Mouse (Mus musculus): ENCODE measurements around the gene Uspl1.

Uspl1 gene

DNA sequence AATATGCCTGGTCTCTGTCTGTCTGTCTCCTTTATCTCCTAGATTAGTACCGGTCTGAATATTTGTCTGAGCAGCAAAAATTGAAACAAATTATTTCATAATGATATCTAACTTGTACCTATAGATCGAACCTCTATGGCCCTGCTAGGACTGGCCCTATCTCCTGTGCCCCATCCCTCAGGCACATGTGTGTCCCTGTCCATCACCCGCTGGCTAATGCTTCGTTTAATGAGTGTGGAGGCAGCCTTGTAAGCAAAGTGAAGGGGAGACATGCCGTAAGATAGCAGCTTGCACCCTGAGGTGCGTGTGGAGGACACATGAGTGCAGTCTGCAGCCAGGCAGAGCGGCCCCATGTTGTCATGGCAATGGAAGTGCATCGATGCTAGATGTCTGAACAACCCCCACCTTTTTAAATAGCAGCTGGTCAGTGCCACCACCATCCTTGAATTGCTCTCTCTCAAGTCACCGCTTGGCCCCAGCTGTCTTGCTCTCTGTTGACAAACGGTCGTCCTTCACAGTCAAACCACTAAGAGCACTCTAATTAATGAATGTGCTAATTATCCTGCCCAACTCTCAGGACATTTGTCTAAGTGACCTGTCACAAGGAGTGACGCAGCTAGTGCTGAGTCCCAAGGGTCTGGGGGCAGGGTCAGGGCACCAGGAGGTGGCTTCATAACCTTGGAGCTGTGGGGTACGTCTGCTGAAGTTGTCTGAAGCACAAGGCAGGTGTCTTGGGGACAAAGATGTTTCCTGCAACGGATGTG is 73.5 kb downstream of the Uspl1 start:
- DNase-seq (ENCODE audit: low spot score), result no peak

- peak; percentile 74 for DNase-seq (ENCODE audit: low spot score)
Measured at GRCm38 (mm10) chr5:149259093-149259492, 74.9 kb downstream of the Uspl1 start.

- no peak for DNase-seq (ENCODE audit: low spot score)
Measured at GRCm38 (mm10) chr5:149261449-149261848, 77.3 kb downstream of the Uspl1 start.

GRCm38 (mm10) chr5:149261866-149262265 is 77.7 kb downstream of the Uspl1 start:
- no peak for DNase-seq (ENCODE audit: low spot score)

DNA sequence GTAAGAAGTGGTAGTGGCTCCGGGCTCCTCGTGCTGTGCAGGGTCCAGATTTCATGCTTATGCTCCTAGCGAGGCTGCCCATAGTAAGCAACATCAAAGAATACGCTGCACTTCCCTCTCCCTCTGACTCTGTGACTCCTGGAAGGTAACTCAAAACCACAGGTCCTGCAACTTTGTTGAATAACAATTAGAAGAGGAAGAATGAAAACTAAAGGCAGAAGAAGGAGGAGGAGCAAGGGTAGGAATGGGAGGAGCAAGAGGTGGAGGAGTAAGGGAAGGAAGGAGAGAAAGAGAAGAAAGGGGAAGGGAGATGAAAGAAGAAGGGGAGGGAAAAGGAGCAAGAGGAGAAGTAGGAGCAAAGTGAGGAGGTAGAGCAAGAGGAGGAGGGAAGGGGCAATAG is 80.3 kb downstream of the Uspl1 start, which contains the start of gene Alox5ap:
Gene Alox5ap, plus strand, starts transcription at position 363 of the 400 bp plus-strand sequence.
- DNase-seq (ENCODE audit: low spot score), result no peak

- no peak for DNase-seq (ENCODE audit: low spot score)
Measured at GRCm38 (mm10) chr5:149264878-149265279, 80.7 kb downstream of the Uspl1 start.

Data from ovary, postnatal 36 days (tissue).